Mouse (Mus musculus): Measurements from ENCODE around the gene Ndufa7.
"Not testable (repeated sequence)": the region's sequence is repeated elsewhere in the genome, so short reads cannot be mapped to it uniquely, and the experiment has no call there.

The Ndufa7 gene

GRCm38 (mm10) chr17:33812475-33812874 lies 11.9 kb upstream of the Ndufa7 start:
- DNase-seq = no peak

GRCm38 (mm10) chr17:33812990-33813389 lies 11.4 kb upstream of the Ndufa7 start:
- DNase-seq = no peak

- DNase-seq = no peak
Observed at GRCm38 (mm10) chr17:33815399-33815798, 9.0 kb upstream of the Ndufa7 start.

- no peak for DNase-seq
Observed at GRCm38 (mm10) chr17:33816612-33817011, 7.8 kb upstream of the Ndufa7 start.

- peak; percentile 94 for DNase-seq
Observed at GRCm38 (mm10) chr17:33817184-33817968, 7.0 kb upstream of the Ndufa7 start.

- DNase-seq = no peak
Observed at GRCm38 (mm10) chr17:33817969-33818643, 6.3 kb upstream of the Ndufa7 start.

GRCm38 (mm10) chr17:33822436-33822959 lies 1.9 kb upstream of the Ndufa7 start:
- no peak for DNase-seq

- not testable (repeated sequence) for DNase-seq
Observed at GRCm38 (mm10) chr17:33823171-33823570, 1.2 kb upstream of the Ndufa7 start.

GRCm38 (mm10) chr17:33824997-33825330 lies 592 bp downstream of the Ndufa7 start:
- not testable (repeated sequence) for DNase-seq

- DNase-seq = no peak
Observed at GRCm38 (mm10) chr17:33825462-33825861, 1.1 kb downstream of the Ndufa7 start.

- peak; percentile 51 for DNase-seq
Observed at GRCm38 (mm10) chr17:33826850-33827249, 2.5 kb downstream of the Ndufa7 start.

GRCm38 (mm10) chr17:33828892-33829291 lies 4.5 kb downstream of the Ndufa7 start:
- no peak for DNase-seq

- DNase-seq = no peak
Observed at GRCm38 (mm10) chr17:33829561-33829960, 5.2 kb downstream of the Ndufa7 start.

- peak; percentile 93 for DNase-seq
Observed at GRCm38 (mm10) chr17:33842966-33843795, 18.8 kb downstream of the Ndufa7 start, which contains the start of gene Cd320. Gene Cd320 (plus strand): TSS chr17:33843091.

- no peak for DNase-seq
Observed at GRCm38 (mm10) chr17:33844196-33844595, 19.8 kb downstream of the Ndufa7 start.

- no peak for DNase-seq
Observed at GRCm38 (mm10) chr17:33848139-33848538, 23.8 kb downstream of the Ndufa7 start.

GRCm38 (mm10) chr17:33851331-33851730 lies 27.0 kb downstream of the Ndufa7 start:
- no peak for DNase-seq

GRCm38 (mm10) chr17:33857816-33858215 lies 33.4 kb downstream of the Ndufa7 start:
- DNase-seq = no peak

- DNase-seq = peak; percentile 73
Observed at GRCm38 (mm10) chr17:33865330-33866030, 41.1 kb downstream of the Ndufa7 start.

GRCm38 (mm10) chr17:33873537-33873936 lies 49.2 kb downstream of the Ndufa7 start, which contains the start of gene Gm7029:
Gene Gm7029 (plus strand): TSS chr17:33873837.
- DNase-seq = not testable (repeated sequence)

- no peak for DNase-seq
Observed at GRCm38 (mm10) chr17:33874411-33874810, 50.0 kb downstream of the Ndufa7 start.

GRCm38 (mm10) chr17:33875797-33876196 lies 51.4 kb downstream of the Ndufa7 start:
- not testable (repeated sequence) for DNase-seq

All from right cerebral cortex, postnatal 25 days (tissue).